Mouse (Mus musculus): ENCODE measurements around the gene Gm12695. TPM values are rescaled to one million over a fixed set of nuclear protein-coding genes. Genes with fewer than 3 reads are reported as not detected.

The Gm12695 gene
- polyA plus RNA-seq, 1 experiment = not detected

DNA sequence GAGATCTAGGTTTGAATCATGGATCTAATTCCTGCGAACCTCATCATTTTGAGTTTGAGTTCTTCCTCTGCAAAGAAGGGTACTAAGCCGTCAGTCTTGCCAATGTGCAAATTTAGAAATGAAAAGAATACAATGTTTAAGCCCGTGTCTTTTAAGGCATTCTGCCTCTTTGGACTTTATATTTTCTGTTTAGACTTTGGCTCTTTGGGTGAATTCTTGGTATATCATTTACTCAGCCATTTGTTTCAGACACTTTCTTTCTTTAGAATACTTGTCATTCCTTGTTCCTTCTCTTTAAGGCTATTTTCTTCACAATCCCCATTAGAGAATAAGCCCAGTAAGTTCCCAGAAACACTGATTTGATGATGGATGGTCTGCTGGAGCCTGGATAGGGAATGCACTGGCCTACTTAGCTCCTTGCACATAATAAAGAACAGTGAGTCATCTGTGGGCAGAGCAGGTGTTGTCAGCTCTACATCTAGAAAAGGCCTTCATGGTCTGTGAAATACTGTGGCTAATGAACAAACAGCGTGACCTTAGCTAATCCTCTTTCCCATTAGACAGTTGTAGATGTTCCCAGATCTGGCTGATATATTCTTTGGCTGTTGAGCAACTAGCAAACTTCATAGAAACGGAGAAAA, 59.5 kb downstream of the Gm12695 start:
- no peak overlapping the region for H3K4me3 ChIP-seq (ENCODE audit: insufficient read depth, low read depth, low read length)
- no peaks in the 10 kb centered on the region; the same call in 1 of the 2 replicates for H3K4me1 ChIP-seq (ENCODE audit: control insufficient read depth, insufficient read depth, insufficient read length, low read length)
- no peak overlapping the region for H3K27ac ChIP-seq (replicated peaks; ENCODE audit: low read depth, low read length)

DNA sequence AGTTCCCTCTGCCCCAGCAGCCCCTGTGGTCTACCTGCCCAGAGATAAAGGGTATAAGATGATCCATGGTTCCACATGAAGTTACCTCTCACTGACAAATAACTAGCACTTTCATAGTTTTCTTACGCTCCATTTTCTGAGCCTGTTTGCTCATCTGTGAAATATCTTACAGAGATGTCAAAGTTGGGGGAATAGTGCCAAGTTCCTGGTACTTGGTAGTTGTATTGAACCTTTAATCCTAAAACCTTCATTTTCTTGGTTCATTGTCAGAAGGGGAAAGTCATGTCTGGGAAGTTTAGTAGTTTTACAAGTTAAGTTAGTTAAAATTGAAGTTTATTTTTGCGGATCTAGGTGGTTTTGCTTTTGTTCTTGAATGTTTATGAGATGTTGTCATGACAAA, 62.7 kb downstream of the Gm12695 start:
- H3K27ac ChIP-seq (replicated peaks; ENCODE audit: low read depth, low read length) = no peak overlapping the region
- H3K4me1 ChIP-seq (ENCODE audit: control insufficient read depth, insufficient read depth, insufficient read length, low read length) = no peaks in the 10 kb centered on the region
- no peak overlapping the region for H3K4me3 ChIP-seq (ENCODE audit: insufficient read depth, low read depth, low read length)

DNA sequence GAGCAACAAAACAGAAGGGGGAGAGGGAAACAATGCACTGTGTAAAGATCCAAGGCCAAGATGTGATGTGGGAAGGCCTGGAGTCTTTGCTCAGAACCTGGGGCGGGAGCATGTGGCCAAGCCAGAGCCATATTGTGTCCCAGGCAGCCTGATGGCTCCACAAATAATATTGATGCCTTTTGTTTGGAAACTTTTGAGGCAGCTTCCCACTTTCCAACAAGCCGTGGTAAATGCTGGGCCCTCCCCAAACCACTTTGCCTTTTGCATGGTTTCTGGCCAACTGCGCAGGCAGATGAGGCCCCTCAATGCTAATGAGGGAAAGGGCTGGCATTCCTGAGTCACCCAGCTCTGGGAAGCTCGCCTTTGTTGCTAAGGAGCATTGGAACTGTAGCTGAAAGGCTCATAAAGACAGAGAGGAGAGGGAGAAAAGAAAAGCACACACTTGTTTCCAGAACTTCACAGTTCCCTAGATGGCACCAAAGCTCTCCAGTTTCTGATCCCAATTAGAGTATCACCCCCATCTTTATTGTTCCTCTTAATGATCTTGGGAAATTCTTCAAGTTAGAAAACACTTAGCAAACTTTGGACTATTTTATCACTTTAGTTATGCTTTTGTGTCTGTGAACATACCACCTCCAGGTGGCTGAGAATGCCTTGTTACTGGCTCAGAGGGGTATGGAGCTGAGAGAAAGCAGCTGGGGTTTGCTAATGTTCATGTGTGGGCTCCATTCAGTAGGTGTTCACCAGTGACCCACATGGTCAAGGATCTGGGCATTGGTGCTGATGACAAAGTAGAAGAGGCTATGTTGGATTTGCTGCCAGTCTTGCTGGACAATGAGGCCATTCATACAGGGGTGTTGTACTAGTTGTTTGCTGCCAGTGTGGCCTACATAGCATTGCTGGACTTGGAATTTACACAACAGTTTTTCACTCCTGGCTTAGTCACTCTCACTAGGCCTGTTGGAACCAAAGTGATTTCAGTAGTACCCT, 65.7 kb downstream of the Gm12695 start:
- Histone ChIP-seq H3K4me3 (ENCODE audit: insufficient read depth, low read depth, low read length) (no peak overlapping the region), H3K27ac (replicated peaks; ENCODE audit: low read depth, low read length) (no peak overlapping the region), H3K4me1 (ENCODE audit: control insufficient read depth, insufficient read depth, insufficient read length, low read length) (no peaks in the 10 kb centered on the region)

DNA sequence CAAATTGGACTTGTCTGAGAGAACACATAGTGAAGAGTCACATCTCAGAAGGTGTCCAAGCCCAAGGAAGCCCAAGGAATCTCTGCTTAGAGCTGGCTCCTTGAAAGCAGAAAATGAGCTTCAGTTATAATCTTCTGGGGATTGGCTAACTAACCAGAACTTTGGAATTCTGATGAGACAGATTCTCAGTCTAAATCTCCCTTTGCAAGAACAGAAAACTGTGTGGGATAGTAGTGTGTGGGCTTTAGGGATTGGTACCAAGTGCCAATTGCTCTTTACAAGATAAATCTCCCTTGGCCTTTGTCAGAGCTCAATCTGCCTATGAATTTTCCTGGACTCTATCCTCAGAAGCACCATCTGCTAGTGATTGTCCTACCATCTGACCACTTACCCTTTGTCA, 66.5 kb downstream of the Gm12695 start:
- Histone ChIP-seq H3K4me3 (ENCODE audit: insufficient read depth, low read depth, low read length) (no peak overlapping the region), H3K27ac (replicated peaks; ENCODE audit: low read depth, low read length) (no peak overlapping the region), H3K4me1 (ENCODE audit: control insufficient read depth, insufficient read depth, insufficient read length, low read length) (no peaks in the 10 kb centered on the region)

DNA sequence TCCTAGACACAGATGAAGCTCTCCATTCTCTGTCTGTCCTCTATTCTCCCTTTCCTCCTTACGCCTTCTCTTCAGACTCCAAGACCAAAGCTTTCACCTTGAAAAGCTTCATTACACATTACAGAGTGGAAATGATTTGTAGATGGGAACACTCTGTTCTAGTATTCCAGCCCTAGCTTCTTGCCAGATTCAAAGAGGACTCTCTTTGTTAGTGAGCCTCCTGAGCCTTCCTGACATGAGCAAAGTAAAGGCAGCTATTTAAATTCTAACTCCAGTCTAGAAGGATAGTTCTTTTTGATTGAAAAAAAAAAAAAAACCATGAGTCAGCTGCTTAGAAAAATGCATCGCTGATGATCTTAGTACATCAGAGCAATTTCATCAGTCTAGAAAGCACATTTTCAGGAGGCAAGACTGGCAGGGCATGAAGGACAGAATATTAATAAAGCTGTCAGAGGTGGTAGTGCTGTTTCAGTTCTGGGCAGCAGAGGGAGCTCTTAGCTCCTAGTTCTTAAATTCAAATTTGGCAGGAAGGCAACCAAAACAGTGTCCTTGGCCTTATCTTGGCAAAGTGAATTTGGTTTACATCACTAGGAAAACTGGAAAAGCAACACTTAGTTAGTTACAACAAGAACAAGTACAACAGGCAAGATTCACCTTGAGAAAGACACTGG, 79.6 kb downstream of the Gm12695 start:
- Histone ChIP-seq H3K4me3 (ENCODE audit: insufficient read depth, low read depth, low read length) (no peak overlapping the region), H3K27ac (replicated peaks; ENCODE audit: low read depth, low read length) (no peak overlapping the region), H3K4me1 (ENCODE audit: control insufficient read depth, insufficient read depth, insufficient read length, low read length) (no peaks in the 10 kb centered on the region)

DNA sequence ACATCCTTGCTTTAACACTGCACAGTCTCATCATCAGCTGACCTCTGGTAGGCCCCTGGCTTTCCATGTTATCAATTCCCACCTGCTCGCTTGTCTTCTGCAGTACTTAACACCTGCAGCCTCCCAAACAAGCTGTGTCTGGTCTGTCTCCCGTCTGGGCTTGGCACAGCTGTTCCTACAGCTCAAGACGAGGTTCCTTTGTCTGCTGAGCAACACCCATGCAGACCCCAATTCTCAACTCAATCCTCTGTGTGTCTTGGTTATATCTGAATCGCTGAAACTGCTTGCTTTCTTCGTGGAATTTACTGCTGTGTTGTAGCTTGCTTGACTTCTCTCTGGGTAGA, 86.8 kb downstream of the Gm12695 start:
- no peak overlapping the region for H3K27ac ChIP-seq (replicated peaks; ENCODE audit: low read depth, low read length)
- H3K4me3 ChIP-seq (ENCODE audit: insufficient read depth, low read depth, low read length) = no peak overlapping the region
- H3K4me1 ChIP-seq (ENCODE audit: control insufficient read depth, insufficient read depth, insufficient read length, low read length) = no peaks in the 10 kb centered on the region

DNA sequence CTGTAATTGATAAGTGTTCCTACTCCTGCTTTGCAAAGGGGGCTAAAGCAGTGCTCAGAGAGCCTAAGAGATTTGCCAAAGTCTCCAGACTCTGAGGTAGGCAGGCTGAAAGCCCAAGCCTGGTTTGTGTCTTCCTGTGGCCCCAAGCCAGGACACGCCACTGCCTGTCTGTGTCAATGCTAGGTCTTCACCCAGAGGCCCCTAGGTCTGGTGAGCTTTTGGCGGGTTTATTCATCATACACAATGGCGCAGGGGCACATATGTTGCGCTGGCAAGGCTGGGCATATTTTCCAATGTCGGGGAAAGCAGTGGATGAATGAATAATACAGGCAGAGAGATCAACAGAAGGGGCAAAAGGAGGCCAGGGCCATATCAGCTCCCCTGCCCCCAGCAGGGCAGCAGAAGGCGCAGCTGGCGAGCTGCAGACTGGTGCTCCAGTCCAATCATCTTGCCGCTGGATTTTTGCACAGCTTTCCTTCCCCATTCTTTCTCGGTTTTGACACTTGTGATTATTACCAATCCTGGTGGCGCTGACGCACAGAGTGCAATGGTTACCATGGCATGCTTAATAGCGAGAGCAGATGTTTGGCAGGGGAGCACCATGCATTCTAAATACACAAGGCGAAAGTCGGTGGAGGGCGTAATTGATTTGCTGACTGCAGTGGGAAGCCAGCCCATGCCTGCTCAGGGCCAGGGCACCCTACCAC, 87.3 kb downstream of the Gm12695 start:
- no peak overlapping the region for H3K27ac ChIP-seq (replicated peaks; ENCODE audit: low read depth, low read length)
- H3K4me3 ChIP-seq (ENCODE audit: insufficient read depth, low read depth, low read length) = no peak overlapping the region
- H3K4me1 ChIP-seq (ENCODE audit: control insufficient read depth, insufficient read depth, insufficient read length, low read length) = no peaks in the 10 kb centered on the region

DNA sequence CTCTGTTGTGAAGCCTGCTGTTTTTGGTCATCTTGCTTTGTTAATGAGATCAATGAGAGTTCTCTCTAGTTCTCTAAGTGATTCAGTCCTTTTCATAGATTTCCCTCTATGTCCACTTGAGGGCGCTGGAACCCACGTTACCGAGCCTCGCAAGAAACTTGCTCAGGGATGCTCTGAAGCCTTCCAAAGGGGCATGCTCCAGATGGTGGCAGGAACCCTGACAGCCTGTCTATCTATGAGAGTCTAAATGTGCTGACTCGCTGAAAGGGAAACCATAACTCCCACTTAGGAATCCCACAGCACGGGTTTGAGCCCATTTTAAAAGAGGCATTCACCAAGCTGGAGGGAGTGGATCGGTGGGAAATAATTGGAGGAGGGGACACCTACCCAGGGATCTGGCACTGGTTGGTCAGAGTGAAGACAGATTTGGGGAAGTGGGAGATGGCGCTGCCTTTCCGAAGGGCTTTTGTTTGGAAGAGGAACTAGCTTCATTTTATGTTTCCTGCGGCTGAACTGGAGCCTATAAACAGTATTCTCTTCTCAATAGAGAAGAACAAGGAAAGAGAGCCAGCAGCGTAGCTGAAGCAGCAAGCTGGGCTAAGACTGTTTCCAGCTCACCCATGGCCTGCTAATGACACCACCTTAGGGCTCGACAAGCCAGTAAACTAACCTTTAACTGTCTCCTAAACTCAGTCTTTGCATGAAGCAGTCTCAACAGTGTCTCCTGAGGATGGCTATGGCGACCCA, 88.2 kb downstream of the Gm12695 start:
- Histone ChIP-seq H3K4me1 (ENCODE audit: control insufficient read depth, insufficient read depth, insufficient read length, low read length) (no peaks in the 10 kb centered on the region), H3K4me3 (ENCODE audit: insufficient read depth, low read depth, low read length) (no peak overlapping the region), H3K27ac (replicated peaks; ENCODE audit: low read depth, low read length) (no peak overlapping the region)

DNA sequence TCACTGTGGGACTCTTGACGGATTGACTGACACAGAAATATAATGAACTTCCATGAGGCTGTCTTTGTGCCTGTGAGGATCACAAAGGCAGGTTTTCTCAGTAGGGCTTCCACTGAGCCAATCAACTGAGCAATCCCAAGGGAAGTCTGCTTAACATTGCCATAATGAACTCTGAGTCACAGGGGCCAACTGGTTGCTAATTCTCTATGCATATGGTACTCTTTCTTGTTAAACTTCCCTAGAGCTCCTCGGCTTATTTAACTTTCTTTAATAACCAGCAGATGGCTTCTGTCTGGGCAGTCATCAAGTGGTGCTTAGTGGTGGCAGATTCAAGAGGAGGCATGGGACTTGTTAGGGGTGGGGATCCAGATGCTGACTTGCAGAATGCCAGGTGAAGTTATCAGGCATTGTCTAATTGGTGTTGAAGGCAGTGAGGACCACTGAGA, 97.6 kb downstream of the Gm12695 start:
- Histone ChIP-seq H3K27ac (replicated peaks; ENCODE audit: low read depth, low read length) (no peak overlapping the region), H3K4me3 (ENCODE audit: insufficient read depth, low read depth, low read length) (no peak overlapping the region), H3K4me1 (ENCODE audit: control insufficient read depth, insufficient read depth, insufficient read length, low read length) (no peaks in the 10 kb centered on the region)

DNA sequence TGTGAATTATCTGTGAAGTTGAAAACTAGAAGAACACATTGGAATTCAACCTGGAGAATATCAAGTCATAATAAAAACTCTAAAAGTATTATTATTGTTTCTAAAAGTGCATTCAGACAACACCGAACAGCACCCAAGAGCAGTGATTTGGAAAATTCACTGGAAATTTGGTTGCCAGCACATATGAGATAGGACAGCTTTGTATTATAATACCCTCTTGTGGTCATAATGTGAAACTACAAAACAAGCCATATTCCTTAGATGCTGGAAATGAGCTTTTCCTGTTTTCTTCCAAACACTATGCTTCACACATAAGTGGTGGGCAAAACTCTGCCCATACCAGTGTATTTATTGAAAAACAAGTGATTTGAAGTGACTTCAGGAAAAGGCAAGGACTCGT, 101.5 kb downstream of the Gm12695 start:
- Histone ChIP-seq H3K4me1 (ENCODE audit: control insufficient read depth, insufficient read depth, insufficient read length, low read length) (no peaks in the 10 kb centered on the region), H3K4me3 (ENCODE audit: insufficient read depth, low read depth, low read length) (no peak overlapping the region)

DNA sequence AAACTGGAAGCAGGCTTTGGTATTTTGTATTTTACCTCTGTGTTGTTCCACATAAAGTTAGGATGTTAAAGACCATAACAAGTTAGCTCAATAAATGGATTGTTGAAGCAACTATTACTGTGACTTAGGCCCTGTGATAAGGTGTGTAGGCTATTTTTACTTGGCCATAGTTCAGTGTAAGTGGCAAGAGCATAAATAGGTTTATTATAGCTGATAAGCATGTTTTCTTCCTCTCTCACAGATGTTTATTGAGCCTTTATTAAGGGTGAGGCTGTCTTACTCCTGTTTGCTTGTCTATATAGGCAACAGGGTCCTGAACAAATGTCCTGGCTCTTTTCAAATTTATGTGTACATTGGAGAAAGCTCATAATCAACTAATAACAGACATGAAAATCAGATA, 104.0 kb downstream of the Gm12695 start:
- no peak overlapping the region for H3K27ac ChIP-seq (replicated peaks; ENCODE audit: low read depth, low read length)
- no peak overlapping the region for H3K4me3 ChIP-seq (ENCODE audit: insufficient read depth, low read depth, low read length)
- H3K4me1 ChIP-seq (ENCODE audit: control insufficient read depth, insufficient read depth, insufficient read length, low read length) = no peaks in the 10 kb centered on the region

More for the DNA sequence above, 101.5 kb downstream of the Gm12695 start:
- H3K27ac ChIP-seq (replicated peaks; ENCODE audit: low read depth, low read length) = no peak overlapping the region

DNA sequence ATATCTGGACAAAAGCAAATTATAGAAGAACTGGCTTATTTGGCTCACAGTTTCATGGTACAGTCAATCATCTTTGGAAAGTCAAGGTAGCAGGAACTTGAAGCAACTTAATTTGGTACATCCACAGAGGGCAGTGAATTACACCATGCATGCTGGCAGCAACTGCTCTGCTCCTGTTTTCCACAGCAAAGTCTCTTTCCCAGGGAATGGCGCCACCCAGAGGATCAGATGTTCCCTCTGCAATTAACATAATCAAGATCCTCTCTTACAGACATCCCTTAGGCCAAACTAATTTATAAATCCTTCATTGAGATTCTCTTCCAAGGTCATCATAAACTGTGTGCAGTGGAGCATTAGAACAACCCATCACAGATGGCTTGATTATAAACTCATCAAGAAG, 104.8 kb downstream of the Gm12695 start:
- Histone ChIP-seq H3K4me1 (ENCODE audit: control insufficient read depth, insufficient read depth, insufficient read length, low read length) (no peaks in the 10 kb centered on the region), H3K27ac (replicated peaks; ENCODE audit: low read depth, low read length) (no peak overlapping the region), H3K4me3 (ENCODE audit: insufficient read depth, low read depth, low read length) (no peak overlapping the region)

Data from brown adipose tissue, adult 24 weeks (tissue).